Mouse (Mus musculus) midbrain, embryonic 10.5 days (tissue): ENCODE measurements around the gene Dmap1. TPM values are rescaled to one million over a fixed set of nuclear protein-coding genes. Genes with fewer than 3 reads are reported as not detected.

Source experiments
- DNase-seq: peaks from one replicate; pipeline ENCODE4 v3.0.0-alpha.2; 2017; ENCODE audit warnings: low spot score
- H3K27ac ChIP-seq: fragments of 300-500 bp; sonication (generic); replicated peaks from 2 replicates; pipeline ENCODE4 v1.5.1; 2016; ENCODE audit warnings: mild to moderate bottlenecking
- H3K27me3 ChIP-seq: fragments of 300-500 bp; sonication (generic); 2 replicates; pipeline ENCODE4 v1.6.1; 2016; ENCODE audit warnings: low read depth, mild to moderate bottlenecking; ENCODE audit not compliant: poor library complexity, severe bottlenecking
- H3K36me3 ChIP-seq: fragments of 300-500 bp; sonication (generic); 2 replicates; pipeline ENCODE4 v1.6.1; 2016; ENCODE audit warnings: mild to moderate bottlenecking, moderate library complexity
- H3K4me1 ChIP-seq: fragments of 300-500 bp; sonication (generic); 2 replicates; pipeline ENCODE4 v1.6.1; 2016
- H3K4me3 ChIP-seq: fragments of 300-500 bp; sonication (generic); 2 replicates; pipeline ENCODE4 v1.5.1; 2016; ENCODE audit warnings: mild to moderate bottlenecking, moderate library complexity
- H3K9me3 ChIP-seq: fragments of 300-500 bp; sonication (generic); replicated peaks from 2 replicates; pipeline ENCODE4 v1.6.1; 2016; ENCODE audit warnings: mild to moderate bottlenecking
- WGBS: fragments of 180-500 bp; shearing (Covaris S2); methylation state at CpG from one replicate; pipeline ENCODE4 v1.1.7; 2016; 5-methylcytosine and 5-hydroxymethylcytosine counted together
- polyA plus RNA-seq: library from polyadenylated mRNA; unstranded; fragments of >200 nt; fragmentation: Nextera tagmentation; extraction: Ambion mirVana; gene quantifications from 2 replicates; pipeline ENCODE4 v1.2.1, GENCODE M21; 2016

Gene Dmap1
- polyA plus RNA-seq = 74.3 and 80.7 TPM in 2 replicates

DNA sequence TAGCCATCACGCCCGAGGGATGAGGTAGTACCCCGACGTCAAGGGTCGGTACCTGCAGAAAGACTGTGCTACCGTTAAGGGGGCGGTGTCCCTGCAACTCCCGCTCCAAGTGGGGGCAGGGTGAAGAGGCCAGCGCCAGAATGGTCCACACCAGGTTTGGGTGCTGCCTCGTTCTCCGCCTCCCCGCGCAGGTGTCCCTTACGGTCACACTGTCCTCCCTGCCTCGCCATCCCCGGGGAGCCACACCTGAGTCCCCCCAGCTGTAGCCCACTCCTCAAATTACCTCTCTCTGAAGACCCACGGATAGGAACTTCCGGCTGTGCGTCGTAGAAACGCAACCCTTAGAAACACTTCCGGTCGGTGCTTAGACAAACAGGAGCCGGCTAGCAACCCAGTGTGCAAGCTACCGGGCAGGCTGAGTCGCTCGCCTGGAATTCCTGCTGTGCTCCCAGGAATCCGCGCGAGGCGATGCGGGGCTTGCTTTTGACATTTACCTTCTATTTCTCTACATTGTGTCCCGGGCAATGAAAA, at the start of gene Dmap1:
Gene Dmap1 (minus strand): TSS at position 343 of the 531 bp plus-strand sequence.
- Histone ChIP-seq H3K9me3 (no peaks in the 10 kb centered on the region), H3K27ac (peak within 1 kb of the TSS; percentile 91), H3K4me1 (peaks cover 21% of the 10 kb centered on the region), H3K27me3 (no peaks in the 10 kb centered on the region), H3K4me3 (peak within 1 kb of the TSS; percentile 98), H3K36me3 (peaks cover 40% of the 10 kb centered on the region)
- WGBS = under 1% methylated on average over 33 of the region's 33 CpGs
- DNase-seq = peak; percentile 90

DNA sequence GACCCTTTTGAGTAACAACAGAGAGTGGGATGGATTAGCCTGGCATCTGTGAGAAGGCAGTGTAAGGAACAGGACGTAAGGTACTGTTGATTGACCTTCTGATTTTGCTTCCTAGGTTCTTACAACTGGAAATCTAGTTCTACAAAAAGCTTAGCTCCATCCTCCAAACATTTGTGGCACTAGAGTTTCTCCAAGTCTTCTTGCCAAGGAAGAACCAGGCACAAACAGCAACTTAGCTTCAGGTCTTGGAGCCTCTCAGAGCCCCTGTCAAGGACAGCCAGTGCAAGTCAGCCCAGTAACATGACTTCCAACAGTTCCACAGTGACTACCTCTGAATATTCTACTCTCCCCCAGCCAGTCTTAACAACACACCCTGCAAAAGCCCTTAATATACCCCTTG, 42.0 kb upstream of the Dmap1 start, which contains the start of gene Gm12845:
Gene Gm12845 (plus strand): TSS at position 301 of the 400 bp plus-strand sequence.
- no peak for DNase-seq
- Histone ChIP-seq H3K9me3 (no peaks in the 10 kb centered on the region), H3K27ac (no peak within 1 kb of the TSS), H3K36me3 (no peaks in the 10 kb centered on the region), H3K27me3 (no peaks in the 10 kb centered on the region), H3K4me1 (no peaks in the 10 kb centered on the region), H3K4me3 (no peak within 1 kb of the TSS)
- 86% methylated on average over 1 of the region's 1 CpGs for WGBS

DNA sequence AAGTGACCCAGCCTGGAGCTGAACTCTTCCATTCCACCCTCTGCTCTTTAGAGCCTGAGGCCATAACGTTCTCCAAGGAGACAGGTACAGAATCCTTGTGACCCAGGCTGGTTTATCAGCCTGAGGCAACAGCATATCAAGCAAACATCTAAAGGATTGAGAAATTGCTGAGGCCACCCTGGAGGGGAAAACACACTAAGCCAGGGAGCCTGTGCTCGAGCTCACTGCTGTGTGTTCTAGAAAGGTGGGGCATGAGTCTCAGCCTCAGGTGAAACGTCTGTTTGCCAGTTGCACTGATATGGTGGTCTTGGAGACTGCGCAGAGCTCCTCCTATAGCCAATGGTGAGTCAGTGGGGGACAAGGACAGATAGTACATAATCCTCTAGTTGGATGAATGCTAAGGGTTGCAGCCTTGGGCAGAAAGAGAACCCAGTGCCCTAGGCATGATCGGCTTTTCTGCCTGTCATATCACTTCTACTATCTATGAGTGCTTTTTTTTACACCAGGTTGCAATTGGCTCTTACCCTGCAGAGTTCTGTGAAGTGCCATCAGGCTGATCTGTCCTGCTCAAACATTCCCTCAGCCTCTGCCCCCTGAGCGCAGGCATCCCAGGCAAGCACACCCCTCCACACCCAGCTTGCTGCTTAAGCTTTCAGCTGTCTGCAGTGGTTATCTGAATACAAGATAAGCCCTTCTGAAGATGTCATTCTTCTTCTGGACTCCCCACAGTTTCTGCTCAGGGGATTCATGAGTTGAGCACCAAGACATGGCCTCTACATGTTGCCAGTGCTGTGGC, 31.4 kb upstream of the Dmap1 start:
- no peaks in the 10 kb centered on the region for H3K4me1 ChIP-seq
- DNase-seq = no peak
- WGBS = 82% methylated on average over 6 of the region's 6 CpGs
- H3K27ac ChIP-seq = no peak overlapping the region
- no peaks in the 10 kb centered on the region for H3K36me3 ChIP-seq
- H3K4me3 ChIP-seq = no peak overlapping the region
- H3K9me3 ChIP-seq = no peaks in the 10 kb centered on the region
- no peaks in the 10 kb centered on the region for H3K27me3 ChIP-seq

DNA sequence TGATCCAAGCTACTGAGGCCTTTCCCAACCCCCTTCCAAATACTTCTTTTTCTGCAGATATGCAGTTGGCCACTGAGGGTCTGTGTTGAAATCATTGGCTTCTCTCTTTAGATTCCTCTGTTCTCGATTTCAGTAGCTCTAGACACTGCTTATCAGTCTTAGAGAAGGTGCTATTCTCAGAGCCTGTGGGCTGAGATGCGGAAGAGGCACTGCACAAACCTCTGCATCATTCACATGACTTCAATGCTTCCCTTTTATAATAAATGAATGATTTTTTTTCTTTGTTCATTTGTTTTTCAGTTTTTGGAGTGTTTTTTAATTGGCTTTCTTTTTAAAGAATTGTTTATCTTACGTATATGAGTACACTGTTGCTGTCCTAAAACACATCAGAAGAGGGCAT, 30.2 kb upstream of the Dmap1 start:
- no peak for DNase-seq
- Histone ChIP-seq H3K36me3 (no peaks in the 10 kb centered on the region), H3K4me3 (no peak overlapping the region), H3K27ac (no peak overlapping the region), H3K9me3 (no peaks in the 10 kb centered on the region), H3K4me1 (no peaks in the 10 kb centered on the region), H3K27me3 (no peaks in the 10 kb centered on the region)
- 82% methylated on average over 3 of the region's 3 CpGs for WGBS

DNA sequence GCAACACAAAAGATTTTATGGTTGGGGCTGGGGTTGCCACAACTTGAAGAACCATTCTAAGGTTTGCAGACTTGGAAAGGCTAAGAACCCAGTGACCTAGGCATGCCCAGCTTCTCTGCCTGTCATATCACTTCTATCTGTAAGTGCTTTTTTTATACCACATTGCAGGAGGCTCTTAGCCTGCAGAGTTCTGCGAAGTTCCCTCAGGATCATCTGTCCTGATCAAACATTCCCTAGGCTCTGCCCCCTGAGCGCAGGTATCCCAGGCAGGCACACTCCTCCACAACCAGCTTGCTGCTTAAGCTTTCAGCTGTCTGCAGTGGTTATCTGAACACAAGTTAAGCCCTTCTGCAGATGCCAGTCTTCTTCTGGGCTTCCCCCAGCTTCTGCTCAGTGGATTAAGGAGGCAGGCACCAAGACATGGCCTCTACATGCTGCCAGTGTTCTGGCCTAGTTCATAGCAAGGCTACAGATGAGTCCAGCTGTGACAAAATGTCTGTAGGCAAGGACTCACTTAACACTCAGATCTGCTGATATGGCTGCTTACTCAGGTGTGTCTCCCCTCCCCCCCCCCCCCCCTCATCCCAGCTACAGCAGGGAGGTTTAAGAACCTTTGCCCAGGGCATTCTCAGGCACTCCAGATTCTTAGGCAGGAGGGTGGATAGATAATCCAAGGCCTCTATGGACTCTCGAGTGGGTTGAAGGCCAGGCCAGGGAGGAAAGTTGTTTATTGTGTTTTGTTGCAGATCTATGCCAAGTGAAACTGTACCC, 26.9 kb upstream of the Dmap1 start:
- Histone ChIP-seq H3K27ac (no peak overlapping the region), H3K4me1 (no peaks in the 10 kb centered on the region), H3K36me3 (no peaks in the 10 kb centered on the region), H3K9me3 (no peaks in the 10 kb centered on the region), H3K4me3 (no peak overlapping the region), H3K27me3 (no peaks in the 10 kb centered on the region)
- 75% methylated on average over 3 of the region's 3 CpGs for WGBS
- DNase-seq = no peak

DNA sequence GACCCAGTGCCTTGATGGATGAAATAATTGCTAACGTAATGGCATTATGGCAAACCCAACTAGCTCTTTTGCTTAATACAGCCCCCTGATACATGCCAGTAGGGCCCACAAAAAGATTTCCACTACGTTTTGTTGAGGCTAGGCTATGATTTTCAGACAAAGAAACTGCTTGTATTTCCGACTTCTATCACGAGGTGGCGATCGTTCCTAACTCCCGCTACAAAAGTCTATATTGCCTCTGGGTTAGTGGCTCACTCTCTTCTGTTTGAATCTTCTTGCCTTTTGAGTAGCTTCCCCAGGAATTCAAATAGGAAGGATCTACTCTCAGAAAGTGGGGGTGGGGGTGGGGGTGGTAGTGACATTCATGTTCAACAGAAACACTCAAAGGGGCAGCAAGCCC, 23.3 kb upstream of the Dmap1 start:
- H3K4me1 ChIP-seq = no peaks in the 10 kb centered on the region
- H3K27me3 ChIP-seq = no peaks in the 10 kb centered on the region
- peak; percentile 46 for DNase-seq
- H3K9me3 ChIP-seq = no peaks in the 10 kb centered on the region
- H3K27ac ChIP-seq = no peak overlapping the region
- H3K36me3 ChIP-seq = no peaks in the 10 kb centered on the region
- 5% methylated on average over 7 of the region's 7 CpGs for WGBS
- no peak overlapping the region for H3K4me3 ChIP-seq

DNA sequence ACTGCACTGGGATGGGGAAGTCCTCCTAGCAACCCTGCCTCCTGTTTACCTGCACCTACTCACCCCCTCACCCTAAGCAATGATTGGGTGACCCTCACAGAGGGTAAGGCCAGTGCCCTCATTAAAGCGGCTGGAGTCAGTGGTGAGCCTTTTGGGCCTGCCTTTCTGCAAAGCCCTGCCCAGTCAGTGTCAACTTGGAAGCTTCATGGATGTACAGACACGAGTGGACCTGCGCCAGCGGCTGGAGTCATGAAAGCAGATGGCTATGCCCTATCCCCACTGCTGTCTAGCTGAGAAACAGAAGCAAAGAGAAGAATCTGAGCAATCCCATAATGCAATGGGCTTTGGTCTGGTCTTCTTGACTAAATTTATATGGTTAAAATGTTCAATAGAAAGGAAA, 4.3 kb upstream of the Dmap1 start:
- Histone ChIP-seq H3K4me3 (no peak overlapping the region), H3K36me3 (no peaks in the 10 kb centered on the region), H3K27me3 (no peaks in the 10 kb centered on the region), H3K9me3 (no peaks in the 10 kb centered on the region), H3K27ac (no peak overlapping the region), H3K4me1 (peaks cover 13% of the 10 kb centered on the region)
- no peak for DNase-seq
- 87% methylated on average over 4 of the region's 4 CpGs for WGBS

DNA sequence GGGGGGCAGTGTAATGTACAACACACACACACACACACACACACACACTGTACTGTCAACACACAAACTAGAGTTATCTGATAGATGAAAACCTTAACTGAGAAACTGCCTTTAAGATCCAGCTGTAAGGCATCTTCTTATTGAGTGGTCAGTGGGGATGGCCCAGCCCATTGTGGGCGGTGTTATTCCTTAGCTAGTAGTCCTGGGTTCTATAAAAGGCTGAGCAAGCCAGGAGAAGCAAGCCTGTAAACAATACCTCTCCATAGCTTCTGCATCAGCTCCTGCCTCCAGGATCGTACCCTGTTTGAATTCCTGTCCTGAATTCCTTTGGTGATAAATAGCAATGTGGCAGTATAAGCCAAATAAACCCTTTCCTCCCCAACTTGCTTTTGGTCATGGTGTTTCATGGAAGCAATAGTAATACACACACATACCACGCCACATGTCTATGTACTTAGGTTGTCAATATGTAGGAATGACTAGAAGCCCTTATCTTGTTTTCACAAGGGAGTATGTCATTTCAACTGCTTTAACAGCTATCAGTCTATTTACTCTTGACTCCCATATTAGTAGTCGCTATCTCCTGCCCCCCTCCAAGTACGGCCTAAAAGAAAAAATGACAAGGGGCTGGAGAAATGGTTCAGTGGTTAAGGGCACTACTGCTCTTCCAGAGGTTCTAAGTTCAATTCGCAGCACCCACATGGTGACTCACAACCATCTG, 1.1 kb upstream of the Dmap1 start:
- no peaks in the 10 kb centered on the region for H3K27me3 ChIP-seq
- peaks cover 21% of the 10 kb centered on the region for H3K4me1 ChIP-seq
- DNase-seq = no peak
- H3K36me3 ChIP-seq = peaks cover 28% of the 10 kb centered on the region
- H3K4me3 ChIP-seq = no peak overlapping the region
- H3K9me3 ChIP-seq = no peaks in the 10 kb centered on the region
- no peak overlapping the region for H3K27ac ChIP-seq
- WGBS = 83% methylated on average over 6 of the region's 6 CpGs

DNA sequence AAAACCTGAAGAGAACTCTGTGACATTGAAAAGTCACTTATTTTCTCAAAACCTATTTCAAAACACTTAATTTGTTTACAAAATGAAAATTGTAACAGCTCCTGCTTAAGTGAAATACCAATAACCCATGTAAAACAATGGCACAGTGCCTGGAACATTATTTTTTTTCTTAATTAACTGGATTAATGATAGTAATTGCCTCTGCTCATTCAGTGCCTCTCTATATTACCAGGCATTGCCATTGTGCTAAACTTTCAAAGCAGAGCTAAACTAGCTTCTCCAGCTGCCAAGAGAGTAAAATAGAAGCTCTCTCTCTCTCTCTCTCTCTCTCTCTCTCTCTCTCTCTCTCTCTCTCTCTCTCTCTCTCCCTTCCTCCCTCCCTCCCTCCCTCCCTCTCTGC, 390 bp upstream of the Dmap1 start:
- peak overlapping the region; percentile 98 for H3K4me3 ChIP-seq
- no peak for DNase-seq
- H3K27ac ChIP-seq = peak overlapping the region; percentile 91
- no peaks in the 10 kb centered on the region for H3K9me3 ChIP-seq
- H3K4me1 ChIP-seq = peaks cover 21% of the 10 kb centered on the region
- H3K27me3 ChIP-seq = no peaks in the 10 kb centered on the region
- peaks cover 35% of the 10 kb centered on the region for H3K36me3 ChIP-seq

DNA sequence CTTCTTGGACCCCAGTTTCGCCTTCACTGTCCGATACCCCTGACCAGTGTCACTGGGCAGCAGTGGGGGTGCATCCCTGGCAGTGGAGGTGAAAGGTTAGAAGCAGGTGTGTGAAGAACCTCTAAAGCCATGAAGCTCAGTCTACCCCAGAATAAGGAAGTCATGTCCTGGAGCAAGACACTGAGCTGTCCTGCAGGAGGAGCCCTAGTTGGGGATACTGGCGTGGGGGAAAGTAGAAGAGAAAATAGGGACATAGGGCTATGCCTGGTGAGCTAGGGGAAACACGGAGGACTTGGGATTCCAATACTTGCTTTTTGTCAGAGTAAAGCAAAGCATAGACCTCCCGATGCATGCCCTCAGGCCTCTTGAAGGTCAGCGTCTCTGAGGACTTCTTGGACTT, 1.1 kb downstream of the Dmap1 start:
- no peaks in the 10 kb centered on the region for H3K9me3 ChIP-seq
- no peak overlapping the region for H3K27ac ChIP-seq
- DNase-seq = no peak
- H3K27me3 ChIP-seq = no peaks in the 10 kb centered on the region
- peaks cover 21% of the 10 kb centered on the region for H3K4me1 ChIP-seq
- WGBS = 83% methylated on average over 6 of the region's 6 CpGs
- peaks cover 49% of the 10 kb centered on the region for H3K36me3 ChIP-seq
- peak overlapping the region; percentile 98 for H3K4me3 ChIP-seq

DNA sequence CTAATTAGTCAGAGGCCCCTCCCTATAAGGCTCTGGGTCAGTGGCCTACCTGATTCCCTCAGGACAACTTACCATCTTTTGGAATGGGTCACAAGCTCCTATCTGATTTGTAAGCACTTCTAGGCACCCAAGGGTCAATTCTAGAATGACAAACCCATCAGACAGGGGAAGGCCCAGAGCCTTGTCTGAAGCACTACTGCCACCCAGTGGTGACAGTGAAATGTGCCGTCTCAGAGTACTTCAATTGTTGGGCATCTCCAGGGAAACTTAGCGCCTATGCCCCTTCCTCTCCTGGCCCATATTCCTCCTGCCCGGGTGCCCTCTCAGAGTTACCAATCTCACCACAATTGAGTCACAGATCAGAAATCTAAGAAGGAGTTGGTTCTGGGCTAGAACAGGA, 5.2 kb downstream of the Dmap1 start:
- H3K36me3 ChIP-seq = peaks cover 88% of the 10 kb centered on the region
- no peaks in the 10 kb centered on the region for H3K27me3 ChIP-seq
- H3K4me1 ChIP-seq = peaks cover 12% of the 10 kb centered on the region
- DNase-seq = peak; percentile 78
- no peak overlapping the region for H3K27ac ChIP-seq
- no peaks in the 10 kb centered on the region for H3K9me3 ChIP-seq
- no peak overlapping the region for H3K4me3 ChIP-seq
- WGBS = 29% methylated on average over 3 of the region's 3 CpGs

DNA sequence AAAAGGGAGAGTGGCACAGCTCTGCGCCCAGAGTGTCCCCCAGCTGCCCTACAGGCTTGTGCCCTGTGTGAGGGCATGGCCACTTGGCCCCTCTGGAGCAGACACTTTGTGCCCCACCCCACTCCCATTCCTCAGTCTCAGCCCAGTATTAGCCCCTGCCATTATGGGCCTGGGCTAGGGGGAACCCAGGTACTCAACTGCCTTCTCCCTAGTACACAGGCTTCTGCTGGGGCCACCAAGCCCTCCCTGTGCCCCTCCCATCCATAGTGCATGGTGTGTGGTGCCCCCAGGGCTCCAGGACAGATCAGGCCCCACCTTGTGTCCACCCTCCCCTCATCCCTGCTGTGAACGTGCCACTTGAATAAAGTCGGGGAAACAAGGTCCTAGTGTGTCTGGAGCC, 8.2 kb downstream of the Dmap1 start:
- DNase-seq = no peak
- H3K36me3 ChIP-seq = peaks cover 67% of the 10 kb centered on the region
- H3K27me3 ChIP-seq = no peaks in the 10 kb centered on the region
- H3K4me3 ChIP-seq = no peak overlapping the region
- peaks cover 3% of the 10 kb centered on the region; the same call in 1 of the 2 replicates for H3K4me1 ChIP-seq
- WGBS = 85% methylated on average over 3 of the region's 3 CpGs
- no peaks in the 10 kb centered on the region for H3K9me3 ChIP-seq
- H3K27ac ChIP-seq = no peak overlapping the region
